In genomic region chr1:24719621-24720020, GRCm38 (mm10) we compare ENCODE assay signal across 14 mouse cellular contexts. TPM values are rescaled to one million over a fixed set of nuclear protein-coding genes. Genes with fewer than 3 reads are reported as not detected.
DNase-seq lines count a peak whose midpoint lies in the region; ATAC-seq and TF ChIP-seq lines count a peak whose summit lies in the region.
"Had no signal": no experiment of that assay in that cellular context is flagged by ENCODE, and none has a peak within 500 bp of the region (broad histone marks: within the 10 kb centered on the region; RNA-seq: fewer than 3 reads in every experiment).

No protein-coding gene starts in this region.

- 0 out of 2 replicates have a peak, but pooled peaks cover 3% of the 10 kb centered on the region for H3K9me3 ChIP-seq in forebrain, embryonic 14.5 days (replicated peaks; ENCODE audit: control insufficient read depth, low read length)
- H3K9me3 ChIP-seq in forebrain, embryonic 10.5 days: peaks cover 11% of the 10 kb centered on the region; the same call in 1 of the 2 replicates
- H3K9me3 ChIP-seq: midbrain, embryonic 15.5 days had no signal

- no peak overlapping the region for H3K9ac ChIP-seq in forebrain, embryonic 14.5 days (ENCODE audit: low read length)
- H3K9ac ChIP-seq: limb, embryonic 13.5 days; midbrain, embryonic 15.5 days; neural tube, embryonic 13.5 days had no signal

- peak; percentile 45 for DNase-seq in forebrain, embryonic 14.5 days (ENCODE audit: low spot score)
- DNase-seq in forebrain, embryonic 10.5 days (ENCODE audit: extremely low spot score, low spot score): no peak
- DNase-seq in left cerebral cortex, adult 2 months (ENCODE audit: extremely low spot score in 1 of 2, low spot score in 2 of 2): no peak
- no peak for DNase-seq in left cerebral cortex, adult 11 months (ENCODE audit: low spot score)
- DNase-seq in CD4-positive, CD25-positive, alpha-beta regulatory T cell, adult 2 months (ENCODE audit: low read depth, low spot score): peak; percentile 5
- peak; percentile 52 for DNase-seq in brain, adult 2 months (ENCODE audit: low read depth, low spot score)
- no peak for DNase-seq in frontal cortex, postnatal 10 days (ENCODE audit: low spot score in 2 of 2)
- no peak for DNase-seq in spleen, adult 12 weeks (ENCODE audit: low spot score)
- DNase-seq: adrenal gland, postnatal 14 days; gastrocnemius, postnatal 36 days; thymus, postnatal 36 days had no signal

- H3K4me2 ChIP-seq in forebrain, embryonic 14.5 days (ENCODE audit: low read length): no peak overlapping the region
- H3K4me2 ChIP-seq: limb, embryonic 13.5 days; midbrain, embryonic 15.5 days; neural tube, embryonic 13.5 days had no signal

- 60% methylated on average over 3 of the region's 3 CpGs for WGBS in forebrain, embryonic 14.5 days
- WGBS in forebrain, embryonic 10.5 days: 68% methylated on average over 3 of the region's 3 CpGs

- TF ChIP-seq CTCF in left cerebral cortex, adult 2 months (IDR thresholded peaks at IDR 0.05): peak; percentile 75

- no peak overlapping the region for H3K4me3 ChIP-seq in forebrain, embryonic 14.5 days (ENCODE audit: low read depth, low read length)
- H3K4me3 ChIP-seq in forebrain, embryonic 10.5 days: no peak overlapping the region
- H3K4me3 ChIP-seq in left cerebral cortex, adult 2 months: no peak overlapping the region
- H3K4me3 ChIP-seq: limb, embryonic 13.5 days; midbrain, embryonic 15.5 days; neural tube, embryonic 13.5 days had no signal

- 0 out of 2 replicates have a peak, but pooled peaks have one; percentile 52 for ATAC-seq in forebrain, embryonic 14.5 days

- intact Hi-C loops in left cerebral cortex, adult 2 months (cut with DNase I): loop anchor here (10.0 kb wide), 1 partner anchor 1105 kb away; the partner anchor contains the start of gene Adgrb3

- no peak overlapping the region for H3K27ac ChIP-seq in forebrain, embryonic 14.5 days (ENCODE audit: low read depth, low read length)
- no peak overlapping the region for H3K27ac ChIP-seq in forebrain, embryonic 10.5 days
- H3K27ac ChIP-seq in left cerebral cortex, adult 2 months: no peak overlapping the region
- H3K27ac ChIP-seq: limb, embryonic 13.5 days; midbrain, embryonic 15.5 days; neural tube, embryonic 13.5 days had no signal

- peaks cover 14% of the 10 kb centered on the region for H3K36me3 ChIP-seq in forebrain, embryonic 14.5 days (ENCODE audit: control insufficient read depth, insufficient read depth, low read length)
- H3K36me3 ChIP-seq in forebrain, embryonic 10.5 days (replicated peaks): peaks cover 36% of the 10 kb centered on the region

- H3K27me3 ChIP-seq in forebrain, embryonic 14.5 days (replicated peaks; ENCODE audit: control insufficient read depth, insufficient read depth, low read length): no peaks in the 10 kb centered on the region
- H3K27me3 ChIP-seq in forebrain, embryonic 10.5 days (ENCODE audit: poor library complexity, severe bottlenecking): no peaks in the 10 kb centered on the region
- H3K27me3 ChIP-seq: limb, embryonic 13.5 days; midbrain, embryonic 15.5 days; neural tube, embryonic 13.5 days had no signal

- H3K4me1 ChIP-seq in forebrain, embryonic 14.5 days (ENCODE audit: control insufficient read depth, insufficient read depth, low read length): no peaks in the 10 kb centered on the region
- H3K4me1 ChIP-seq in forebrain, embryonic 10.5 days: no peaks in the 10 kb centered on the region
- H3K4me1 ChIP-seq: limb, embryonic 13.5 days; midbrain, embryonic 15.5 days; neural tube, embryonic 13.5 days had no signal

RNA-seq across cellular contexts. Expression of gene Lmbrd1, which starts 41.2 kb away (rescaled TPM):
- 33.7 and 42.6 TPM in 2 replicates for polyA plus RNA-seq in forebrain, embryonic 14.5 days (2014; fragmentation: Nextera tagmentation; extraction: Ambion mirVana)
- 23.3 and 24.0 TPM in 2 replicates for polyA plus RNA-seq in forebrain, embryonic 10.5 days (2016; fragmentation: Nextera tagmentation; extraction: Ambion mirVana)
- total RNA-seq in left cerebral cortex, adult 2 months (2021): 100 to 1,000 TPM; 132 to 136 TPM

Comparison
In these comparisons a context has a peak if more than half of its experiments do, and no peak if none do; other contexts are left out.
1. DNase-seq: peak in forebrain, embryonic 14.5 days (single experiment), CD4-positive, CD25-positive, alpha-beta regulatory T cell, adult 2 months (single experiment) and brain, adult 2 months (single experiment); none in forebrain, embryonic 10.5 days (single experiment), left cerebral cortex, adult 2 months (0 of 2), left cerebral cortex, adult 11 months (single experiment), frontal cortex, postnatal 10 days (0 of 2) and spleen, adult 12 weeks (single experiment).